Mouse (Mus musculus) gastrocnemius, adult 8-10 months (tissue): ENCODE measurements at regions not wholly inside any gene's neighbourhood (a gene's known extent, or its start where the extent isn't known, plus 50 kb on each side); places are given as distances from the start of the nearest gene placed in this dataset.

Source experiments
- DNase-seq, 2 experiments: peaks; one replicate each; pipeline ENCODE4 v3.0.0; 2022; ENCODE audit warnings: low spot score in 2 of 2

- no peak for DNase-seq
Observed at GRCm38 (mm10) chr14:46532697-46533096, 142.2 kb upstream of the Bmp4 start.

- DNase-seq, result no peak
Observed at GRCm38 (mm10) chr14:46530452-46530851, 140.0 kb upstream of the Bmp4 start.

- DNase-seq, result no peak
Observed at GRCm38 (mm10) chr14:46529086-46529715, 138.7 kb upstream of the Bmp4 start.

GRCm38 (mm10) chr14:46517258-46517657 is 126.8 kb upstream of the Bmp4 start:
- DNase-seq, result no peak

GRCm38 (mm10) chr14:46516285-46516684 is 125.8 kb upstream of the Bmp4 start:
- DNase-seq, result no peak

GRCm38 (mm10) chr14:46514262-46514932 is 123.9 kb upstream of the Bmp4 start:
- DNase-seq, result no peak

- DNase-seq, result no peak
Observed at GRCm38 (mm10) chr14:46512118-46512517, 121.6 kb upstream of the Bmp4 start.

GRCm38 (mm10) chr14:46508871-46509270 is 118.4 kb upstream of the Bmp4 start:
- no peak for DNase-seq

GRCm38 (mm10) chr14:46505266-46505665 is 114.8 kb upstream of the Bmp4 start:
- DNase-seq, result no peak

GRCm38 (mm10) chr14:46491601-46492000 is 101.1 kb upstream of the Bmp4 start:
- no peak for DNase-seq

- DNase-seq, result no peak
Observed at GRCm38 (mm10) chr14:46491182-46491581, 100.7 kb upstream of the Bmp4 start.

- no peak for DNase-seq
Observed at GRCm38 (mm10) chr14:46487551-46487950, 97.1 kb upstream of the Bmp4 start.

GRCm38 (mm10) chr14:46480396-46480795 is 89.9 kb upstream of the Bmp4 start:
- no peak for DNase-seq

- DNase-seq, result no peak
Observed at GRCm38 (mm10) chr14:46475945-46476344, 85.5 kb upstream of the Bmp4 start.

GRCm38 (mm10) chr14:46462967-46463366 is 72.5 kb upstream of the Bmp4 start:
- no peak for DNase-seq

- no peak for DNase-seq
Observed at GRCm38 (mm10) chr14:46461960-46462359, 71.5 kb upstream of the Bmp4 start.

GRCm38 (mm10) chr14:46454500-46454899 is 64.0 kb upstream of the Bmp4 start:
- DNase-seq, result no peak

- DNase-seq, result no peak
Observed at GRCm38 (mm10) chr14:46441696-46442095, 51.2 kb upstream of the Bmp4 start.
